Mouse (Mus musculus): ENCODE measurements around the gene Dynlt1b. TPM values are rescaled to one million over a fixed set of nuclear protein-coding genes. Genes with fewer than 3 reads are reported as not detected.
"Not testable (repeated sequence)": the region's sequence is repeated elsewhere in the genome, so short reads cannot be mapped to it uniquely, and the experiment has no call there.

The Dynlt1b gene
- polyA plus RNA-seq, 1 experiment from 2014 or later = 683 TPM

DNA sequence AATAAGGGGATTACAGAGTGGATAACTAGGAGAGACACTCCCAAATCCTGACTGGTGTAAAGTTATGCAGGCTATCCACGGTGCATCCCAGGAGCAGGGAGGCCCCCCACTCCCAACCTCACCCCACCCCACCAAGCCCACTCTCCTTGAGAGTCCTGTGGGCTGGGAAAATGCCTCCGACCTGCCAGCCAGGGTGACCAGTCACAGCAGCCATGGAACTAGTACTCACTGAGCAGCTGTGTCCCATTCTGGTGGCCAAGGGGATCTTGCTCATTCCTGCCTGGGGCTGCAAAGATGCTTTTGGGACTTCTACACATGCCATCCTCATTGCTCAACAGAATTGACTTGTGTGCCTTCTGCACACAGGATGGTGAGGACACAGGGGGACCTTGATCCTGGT lies 24.8 kb downstream of the Dynlt1b start:
- H3K4me1 ChIP-seq; H3K27ac ChIP-seq; ATAC-seq (ENCODE audit: low FRiP score); H3K27me3 ChIP-seq; H3K9me3 ChIP-seq; H3K4me2 ChIP-seq; H3K4me3 ChIP-seq (replicated peaks); H3K9ac ChIP-seq: not testable (repeated sequence)
- WGBS = 93% methylated on average over 2 of the region's 2 CpGs
- peaks cover 27% of the 10 kb centered on the region for H3K36me3 ChIP-seq (replicated peaks)

DNA sequence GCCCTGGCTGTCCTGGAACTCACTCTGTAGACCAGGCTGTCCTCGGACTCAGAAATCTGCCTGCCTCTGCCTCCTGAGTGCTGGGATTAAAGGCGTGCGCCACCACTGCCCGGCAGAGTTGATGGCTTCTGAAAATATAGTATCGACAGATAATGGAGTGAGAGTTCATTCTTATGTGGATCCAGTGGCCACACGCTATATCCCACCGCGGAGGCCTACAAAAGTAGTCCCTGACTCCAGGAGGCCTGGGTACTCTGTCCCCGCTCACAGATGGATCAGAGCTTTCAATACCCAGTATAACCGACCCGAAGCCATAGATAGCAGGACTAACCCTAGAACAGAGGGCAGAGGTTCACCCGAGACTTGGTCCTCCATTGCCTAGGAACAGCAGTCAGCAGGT lies 26.0 kb downstream of the Dynlt1b start:
- not testable (repeated sequence) for H3K4me1 ChIP-seq; H3K4me3 ChIP-seq (replicated peaks); H3K27me3 ChIP-seq; H3K9me3 ChIP-seq; H3K9ac ChIP-seq; ATAC-seq (ENCODE audit: low FRiP score); H3K27ac ChIP-seq; H3K4me2 ChIP-seq
- WGBS = 94% methylated on average over 12 of the region's 12 CpGs
- H3K36me3 ChIP-seq (replicated peaks) = peaks cover 27% of the 10 kb centered on the region

DNA sequence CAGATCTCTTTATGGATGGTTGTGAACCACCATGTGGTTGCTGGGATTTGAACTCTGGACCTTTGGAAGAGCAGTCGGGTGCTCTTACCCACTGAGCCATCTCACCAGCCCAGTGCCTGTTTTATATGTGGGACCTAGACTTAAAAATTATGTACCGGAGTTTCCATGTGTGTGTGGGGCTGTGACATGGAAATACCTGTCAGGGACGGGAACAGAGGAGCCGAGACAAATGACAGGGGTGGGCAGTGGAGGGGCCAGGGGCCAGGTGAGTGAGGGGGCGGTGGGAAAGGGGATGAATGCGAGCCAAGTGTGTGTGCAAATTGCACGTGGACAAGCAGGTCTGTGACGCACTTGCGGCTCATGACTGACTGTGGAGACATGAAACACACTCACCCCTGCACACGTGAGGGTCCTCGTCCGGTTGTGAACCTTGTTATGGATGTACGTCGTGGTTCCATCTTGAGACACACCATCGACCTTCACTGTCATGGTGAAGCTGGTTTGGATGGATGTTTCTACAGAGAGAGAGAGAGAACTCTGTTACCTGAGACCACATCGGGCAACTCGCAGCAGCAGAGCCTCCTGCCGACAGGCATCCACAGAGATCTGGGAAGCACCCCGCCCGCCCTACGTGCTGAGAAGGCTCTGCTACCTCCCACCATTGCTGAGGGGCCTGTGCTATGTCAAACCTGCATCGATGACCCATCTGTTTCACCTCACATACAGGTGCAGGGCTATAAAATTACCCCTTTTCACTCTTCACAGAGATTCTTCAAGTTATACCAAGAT lies 26.9 kb downstream of the Dynlt1b start:
- H3K27ac ChIP-seq; H3K4me1 ChIP-seq; H3K9ac ChIP-seq; H3K4me2 ChIP-seq; H3K9me3 ChIP-seq; H3K27me3 ChIP-seq; ATAC-seq (ENCODE audit: low FRiP score); H3K4me3 ChIP-seq (replicated peaks): not testable (repeated sequence)
- peaks cover 27% of the 10 kb centered on the region for H3K36me3 ChIP-seq (replicated peaks)
- WGBS = 95% methylated on average over 17 of the region's 22 CpGs

DNA sequence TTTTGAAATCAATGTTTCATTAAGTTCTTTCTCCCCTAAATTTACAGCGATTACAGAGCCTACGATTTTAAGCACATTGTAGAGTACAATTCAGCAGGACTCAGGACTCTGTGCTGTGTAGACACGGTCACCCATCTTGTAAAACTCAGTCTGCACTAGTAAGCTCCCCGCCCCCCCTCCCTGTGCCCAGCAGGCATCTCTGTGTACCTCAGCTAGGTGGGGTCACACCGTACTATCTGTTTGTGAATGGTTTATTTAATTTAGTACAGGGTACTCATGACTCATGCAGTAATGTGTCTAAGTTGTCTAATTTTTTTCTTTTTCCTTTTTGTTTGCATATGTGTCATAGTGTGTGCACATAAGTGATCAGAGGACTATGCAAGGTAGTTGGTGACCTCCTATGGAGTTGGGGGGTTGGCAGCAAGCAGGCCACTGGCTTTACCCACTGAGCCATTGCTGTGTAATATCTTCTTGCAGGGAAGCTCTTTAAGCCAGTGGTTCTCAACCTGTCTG lies 31.2 kb downstream of the Dynlt1b start:
- not testable (repeated sequence) for H3K4me1 ChIP-seq; H3K9ac ChIP-seq; ATAC-seq (ENCODE audit: low FRiP score); H3K9me3 ChIP-seq; H3K4me3 ChIP-seq (replicated peaks); H3K4me2 ChIP-seq; H3K27ac ChIP-seq; H3K27me3 ChIP-seq
- 93% methylated on average over 5 of the region's 5 CpGs for WGBS
- H3K36me3 ChIP-seq (replicated peaks) = peaks cover 11% of the 10 kb centered on the region

DNA sequence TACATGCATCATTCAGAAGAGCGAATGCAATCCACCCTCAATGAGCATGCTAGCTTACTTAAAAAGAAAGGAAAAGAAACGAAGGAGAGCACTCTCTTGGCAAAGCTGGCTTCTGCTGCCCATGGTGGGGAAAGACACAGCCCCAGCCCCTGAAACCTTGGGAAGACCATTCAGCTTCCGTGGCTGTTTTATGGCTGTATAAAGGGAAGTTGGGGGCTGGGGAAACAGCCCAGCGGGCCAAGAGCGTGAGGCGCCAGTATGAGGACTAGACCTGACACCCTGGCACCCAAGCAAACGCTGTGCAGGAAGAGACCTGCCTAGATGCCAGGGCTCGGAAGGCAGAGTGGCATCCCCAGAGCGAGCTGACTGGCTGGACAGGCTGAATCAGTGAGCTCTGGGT lies 35.8 kb downstream of the Dynlt1b start:
- not testable (repeated sequence) for ATAC-seq (ENCODE audit: low FRiP score); H3K4me2 ChIP-seq; H3K9ac ChIP-seq; H3K9me3 ChIP-seq; H3K4me3 ChIP-seq (replicated peaks); H3K36me3 ChIP-seq (replicated peaks); H3K27me3 ChIP-seq; H3K27ac ChIP-seq
- H3K4me1 ChIP-seq = 0 out of 2 replicates have a peak, but pooled peaks cover 11% of the 10 kb centered on the region
- 83% methylated on average over 9 of the region's 9 CpGs for WGBS

DNA sequence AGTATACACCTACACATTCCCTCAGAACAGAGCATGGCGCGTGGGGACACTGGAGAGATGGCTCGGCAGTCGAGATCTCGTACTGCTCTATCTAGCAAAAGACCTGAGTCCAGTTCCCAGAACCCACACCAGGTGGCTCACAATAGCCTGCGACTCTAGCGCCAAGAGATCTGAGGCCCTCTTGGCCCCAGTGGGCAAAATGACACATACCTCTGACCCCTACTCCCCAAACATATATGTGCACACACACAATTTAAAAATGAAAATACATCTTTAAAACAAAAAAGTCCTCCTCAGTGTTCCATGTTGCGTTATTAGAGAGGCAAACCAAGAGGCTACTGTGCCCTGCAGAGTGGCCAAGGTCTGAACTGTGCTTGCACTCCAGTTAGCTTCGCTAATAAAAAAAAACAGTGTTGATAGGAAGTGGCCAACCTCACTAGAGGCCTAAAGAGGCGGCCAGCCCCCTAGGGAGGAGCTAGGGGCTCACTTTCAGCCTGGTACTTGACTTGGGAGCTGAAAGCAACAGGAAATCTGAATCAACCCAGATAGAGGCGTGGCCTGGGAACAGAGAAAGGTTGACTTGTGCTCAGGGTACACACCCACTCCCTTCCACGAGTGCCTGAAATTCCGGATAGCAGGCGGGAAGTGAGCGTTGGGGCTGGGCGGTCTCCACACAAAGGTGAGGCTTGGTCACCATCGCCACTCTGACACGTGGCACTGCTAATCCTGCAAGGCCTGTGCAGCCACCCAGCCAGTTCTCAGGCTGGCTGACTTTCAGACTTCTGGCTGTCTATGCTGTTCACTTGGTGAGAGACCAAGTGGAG lies 37.9 kb downstream of the Dynlt1b start:
- not testable (repeated sequence) for H3K36me3 ChIP-seq (replicated peaks); H3K9ac ChIP-seq; H3K9me3 ChIP-seq; ATAC-seq (ENCODE audit: low FRiP score); H3K4me3 ChIP-seq (replicated peaks); H3K4me2 ChIP-seq; H3K27ac ChIP-seq; H3K27me3 ChIP-seq
- H3K4me1 ChIP-seq = 0 out of 2 replicates have a peak, but pooled peaks cover 13% of the 10 kb centered on the region
- WGBS = 69% methylated on average over 18 of the region's 18 CpGs

DNA sequence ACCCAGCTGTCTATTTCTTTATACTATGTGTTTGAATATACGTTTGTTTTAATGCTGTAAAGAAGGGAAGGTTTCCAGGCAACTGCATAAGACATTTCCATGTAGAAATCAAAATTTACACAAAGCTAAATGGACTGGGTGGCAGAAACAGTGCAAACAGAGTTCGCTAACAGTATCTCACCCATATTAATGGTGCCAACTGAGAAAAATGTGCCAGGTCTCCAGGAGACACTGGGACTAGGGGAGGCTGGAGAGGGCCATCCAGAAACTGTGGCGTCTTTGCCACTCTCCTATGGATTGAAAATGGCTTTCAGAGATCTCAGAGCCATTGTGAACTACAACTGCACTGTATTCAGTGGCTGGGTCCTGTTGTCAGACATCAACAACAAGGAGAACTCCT lies 40.1 kb downstream of the Dynlt1b start:
- not testable (repeated sequence) for H3K36me3 ChIP-seq (replicated peaks); H3K9ac ChIP-seq; ATAC-seq (ENCODE audit: low FRiP score); H3K27me3 ChIP-seq; H3K4me3 ChIP-seq (replicated peaks); H3K9me3 ChIP-seq; H3K27ac ChIP-seq; H3K4me2 ChIP-seq
- 83% methylated on average over 2 of the region's 3 CpGs for WGBS
- 0 out of 2 replicates have a peak, but pooled peaks cover 15% of the 10 kb centered on the region for H3K4me1 ChIP-seq

DNA sequence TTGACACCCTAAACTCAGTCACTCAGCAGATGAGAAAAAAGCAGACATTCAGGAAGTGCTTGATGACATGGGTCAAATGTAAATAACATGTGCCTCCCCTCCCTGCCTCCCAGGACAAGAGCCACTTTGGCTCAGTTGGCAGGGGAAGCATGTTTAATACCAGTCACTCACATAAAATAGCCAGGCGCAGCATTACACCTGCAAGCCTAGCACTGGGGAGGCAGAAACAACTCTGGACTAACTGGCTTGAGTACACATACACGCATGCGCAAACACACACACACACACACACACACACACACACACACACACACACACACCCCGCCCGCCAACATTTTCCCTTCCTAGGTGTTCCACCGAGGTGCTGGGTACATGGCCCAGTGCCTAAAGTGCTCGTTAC lies 40.8 kb downstream of the Dynlt1b start:
- not testable (repeated sequence) for ATAC-seq (ENCODE audit: low FRiP score); H3K9ac ChIP-seq; H3K9me3 ChIP-seq; H3K27ac ChIP-seq; H3K4me3 ChIP-seq (replicated peaks); H3K36me3 ChIP-seq (replicated peaks); H3K4me2 ChIP-seq; H3K27me3 ChIP-seq
- 88% methylated on average over 6 of the region's 7 CpGs for WGBS
- peaks cover 19% of the 10 kb centered on the region for H3K4me1 ChIP-seq

DNA sequence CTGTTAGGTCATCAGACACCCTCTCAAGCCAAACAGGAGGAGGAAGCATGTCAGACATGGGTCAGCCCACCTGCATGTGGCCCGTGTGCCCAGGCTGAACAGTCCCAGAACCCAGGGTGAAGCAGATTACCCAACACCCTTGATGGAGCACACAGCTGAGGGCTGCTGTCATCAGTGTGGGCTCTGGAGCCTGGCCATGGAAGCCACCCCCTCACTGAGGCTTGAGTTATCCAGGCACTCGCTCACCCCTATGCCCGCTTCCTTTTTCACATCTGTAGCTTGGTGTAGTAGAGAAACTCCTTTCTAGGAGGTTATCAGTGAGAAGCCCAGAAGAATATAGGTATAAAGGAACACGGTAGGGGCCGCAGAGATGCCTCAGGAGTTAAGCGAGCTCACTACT lies 45.4 kb downstream of the Dynlt1b start:
- not testable (repeated sequence) for H3K36me3 ChIP-seq (replicated peaks); ATAC-seq (ENCODE audit: low FRiP score); H3K27me3 ChIP-seq; H3K9me3 ChIP-seq; H3K9ac ChIP-seq; H3K27ac ChIP-seq
- Histone ChIP-seq H3K4me3 (replicated peaks) (0 out of 2 replicates have a peak overlapping the region, but pooled peaks have one; percentile 1), H3K4me2 (peak overlapping the region; percentile 92), H3K4me1 (peaks cover 17% of the 10 kb centered on the region)
- 93% methylated on average over 6 of the region's 6 CpGs for WGBS

DNA sequence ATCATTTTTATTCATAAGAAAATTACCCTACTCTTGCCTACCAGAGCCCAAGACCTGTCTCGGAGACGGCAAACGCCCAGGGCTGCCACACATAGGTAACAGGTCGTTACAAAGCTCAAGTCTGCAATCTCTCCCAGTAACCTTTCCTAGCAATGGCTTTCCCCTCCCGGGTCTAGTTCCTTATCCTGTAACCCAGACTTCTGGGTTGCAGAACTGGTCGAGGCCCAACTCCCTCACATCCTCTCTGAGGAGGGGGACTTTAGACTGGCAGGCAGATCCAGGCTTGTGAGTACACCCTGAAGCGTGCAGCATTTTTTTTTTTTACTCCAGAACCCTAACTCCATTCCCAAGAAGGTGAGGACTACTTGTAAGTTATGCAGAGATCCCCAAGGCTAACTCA lies 46.0 kb downstream of the Dynlt1b start:
- H3K4me3 ChIP-seq (replicated peaks) = peak overlapping the region; percentile 67
- not testable (repeated sequence) for H3K36me3 ChIP-seq (replicated peaks); H3K27ac ChIP-seq; H3K9me3 ChIP-seq; ATAC-seq (ENCODE audit: low FRiP score); H3K27me3 ChIP-seq
- peak overlapping the region; percentile 91 for H3K9ac ChIP-seq
- H3K4me1 ChIP-seq = peaks cover 17% of the 10 kb centered on the region
- H3K4me2 ChIP-seq = peak overlapping the region; percentile 92
- WGBS = 66% methylated on average over 7 of the region's 7 CpGs

DNA sequence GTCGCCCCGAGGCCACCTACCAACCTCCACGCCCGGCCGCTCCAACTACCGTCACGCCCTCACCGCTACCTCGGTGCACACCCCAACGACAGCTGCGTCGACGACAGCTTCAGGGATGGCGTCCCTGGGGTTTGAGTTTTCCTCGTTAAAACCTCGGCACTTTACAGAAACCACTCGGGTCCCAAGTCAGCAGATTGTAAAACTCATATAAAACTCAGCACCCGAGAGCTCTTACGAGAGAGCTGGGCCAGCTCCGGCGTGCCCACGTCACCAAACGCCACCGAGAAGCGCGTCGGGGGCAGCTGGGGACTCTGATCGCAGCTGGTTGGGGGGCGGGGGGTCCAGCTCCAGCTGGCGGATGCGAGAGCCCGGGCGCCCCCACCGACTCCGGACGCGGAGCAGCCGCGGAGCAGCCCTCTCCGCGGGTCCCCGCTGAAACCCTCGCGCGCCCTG lies 46.6 kb downstream of the Dynlt1b start:
- peak overlapping the region; percentile 91 for H3K9ac ChIP-seq
- H3K4me2 ChIP-seq = peak overlapping the region; percentile 92
- peak overlapping the region; percentile 75 for H3K27ac ChIP-seq
- H3K36me3 ChIP-seq (replicated peaks); H3K9me3 ChIP-seq; H3K27me3 ChIP-seq: not testable (repeated sequence)
- peak; percentile 80 for ATAC-seq (ENCODE audit: low FRiP score)
- peak overlapping the region; percentile 67 for H3K4me3 ChIP-seq (replicated peaks)
- H3K4me1 ChIP-seq = peaks cover 17% of the 10 kb centered on the region
- WGBS = under 1% methylated on average over 45 of the region's 45 CpGs

DNA sequence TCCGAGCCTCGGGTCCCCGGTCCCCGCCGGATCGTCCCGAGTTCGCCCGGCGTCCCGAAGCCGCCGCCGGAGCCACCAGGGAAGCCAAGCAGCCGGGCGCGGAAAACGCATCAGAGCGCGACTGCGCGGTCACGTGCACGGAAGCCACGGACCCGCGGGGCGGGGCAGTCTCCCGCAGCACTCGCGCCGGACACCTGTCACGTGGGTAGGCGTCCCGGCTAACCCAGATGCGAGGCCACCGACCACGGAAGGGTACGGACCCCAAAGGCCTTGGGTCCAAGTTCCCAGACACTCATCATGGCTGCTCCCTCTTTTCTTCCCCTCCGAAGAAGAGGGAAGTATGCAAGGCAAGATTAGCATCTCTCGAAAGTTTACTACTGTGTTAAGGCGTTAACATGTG lies 47.1 kb downstream of the Dynlt1b start:
- Histone ChIP-seq H3K4me1 (peaks cover 17% of the 10 kb centered on the region), H3K4me2 (peak overlapping the region; percentile 92), H3K9ac (peak overlapping the region; percentile 91), H3K27ac (peak overlapping the region; percentile 75), H3K4me3 (replicated peaks) (peak overlapping the region; percentile 67)
- peak; percentile 86 for ATAC-seq (ENCODE audit: low FRiP score)
- H3K36me3 ChIP-seq (replicated peaks); H3K27me3 ChIP-seq; H3K9me3 ChIP-seq: not testable (repeated sequence)
- under 1% methylated on average over 42 of the region's 42 CpGs for WGBS

Data from forebrain, embryonic 12.5 days (tissue).